ENCODE assay signal across 11 mouse cellular contexts in genomic region chr14:48710062-48710870, GRCm38 (mm10). TPM values are rescaled to one million over a fixed set of nuclear protein-coding genes. Genes with fewer than 3 reads are reported as not detected.
DNase-seq lines count a peak whose midpoint lies in the region; ATAC-seq lines count a peak whose summit lies in the region.
"Had no signal": no experiment of that assay in that cellular context is flagged by ENCODE, and none has a peak within 500 bp of the region (broad histone marks: within the 10 kb centered on the region; RNA-seq: fewer than 3 reads in every experiment).

No protein-coding gene starts in this region.

- peaks cover 21% of the 10 kb centered on the region for H3K27me3 ChIP-seq in heart, embryonic 14.5 days (ENCODE audit: control insufficient read depth, insufficient read depth, low read length)
- H3K27me3 ChIP-seq in embryonic facial prominence, embryonic 12.5 days = peaks cover 5% of the 10 kb centered on the region; the same call in 1 of the 2 replicates
- H3K27me3 ChIP-seq in limb, embryonic 10.5 days (ENCODE audit: low read depth, poor library complexity, severe bottlenecking) = peaks cover 55% of the 10 kb centered on the region
- H3K27me3 ChIP-seq in neural tube, embryonic 11.5 days (ENCODE audit: control insufficient read depth, insufficient read depth, low read length) = peaks cover 43% of the 10 kb centered on the region

- ATAC-seq in heart, embryonic 14.5 days (ENCODE audit: insufficient number of reproducible peaks, insufficient read depth, low FRiP score, low read depth) = no peak
- ATAC-seq in embryonic facial prominence, embryonic 12.5 days (ENCODE audit: insufficient number of reproducible peaks, insufficient read depth, low FRiP score, low TSS enrichment) = no peak; the same call in 1 of the 2 replicates
- ATAC-seq in neural tube, embryonic 11.5 days (ENCODE audit: insufficient read depth, low FRiP score, low TSS enrichment) = 0 out of 2 replicates have a peak, but pooled peaks have one; percentile 6
- no peak for ATAC-seq in activated CD4-positive, CD25-positive, alpha-beta regulatory T cell, adult 4 months

- no peak overlapping the region for H3K27ac ChIP-seq in heart, embryonic 14.5 days (replicated peaks in 1 of 2; ENCODE audit: control insufficient read depth in 1 of 2, insufficient read depth in 1 of 2, low read depth in 2 of 2, low read length in 2 of 2)
- H3K27ac ChIP-seq in embryonic facial prominence, embryonic 12.5 days = no peak overlapping the region
- H3K27ac ChIP-seq in limb, embryonic 10.5 days = no peak overlapping the region
- H3K27ac ChIP-seq in neural tube, embryonic 11.5 days (ENCODE audit: low read depth, low read length) = no peak overlapping the region

- WGBS in heart, embryonic 14.5 days = 57% methylated on average over 11 of the region's 11 CpGs
- 37% methylated on average over 11 of the region's 11 CpGs for WGBS in embryonic facial prominence, embryonic 12.5 days
- WGBS in limb, embryonic 10.5 days = 50% methylated on average over 11 of the region's 11 CpGs
- 41% methylated on average over 11 of the region's 11 CpGs for WGBS in neural tube, embryonic 11.5 days

- H3K4me1 ChIP-seq in heart, embryonic 14.5 days (ENCODE audit: control insufficient read depth in 2 of 2, insufficient read depth in 2 of 2, low read length in 2 of 2) = no peaks in the 10 kb centered on the region
- 0 out of 2 replicates have a peak, but pooled peaks cover 6% of the 10 kb centered on the region for H3K4me1 ChIP-seq in embryonic facial prominence, embryonic 12.5 days
- peaks cover 17% of the 10 kb centered on the region for H3K4me1 ChIP-seq in limb, embryonic 10.5 days
- no peaks in the 10 kb centered on the region for H3K4me1 ChIP-seq in neural tube, embryonic 11.5 days (ENCODE audit: control insufficient read depth, insufficient read depth, low read length)

- H3K4me2 ChIP-seq in heart, embryonic 14.5 days (ENCODE audit: low read length) = peak overlapping the region; percentile 77
- peak overlapping the region; percentile 48 for H3K4me2 ChIP-seq in embryonic facial prominence, embryonic 12.5 days (replicated peaks)
- H3K4me2 ChIP-seq in neural tube, embryonic 11.5 days (ENCODE audit: low read depth) = peak overlapping the region; percentile 40

- no peak for DNase-seq in heart, postnatal 4 days
- DNase-seq in limb, embryonic 10.5 days (ENCODE audit: low spot score) = no peak
- no peak for DNase-seq in neural tube, embryonic 11.5 days (ENCODE audit: low spot score)
- no peak for DNase-seq in right cerebral cortex, postnatal 25 days
- DNase-seq in retina, embryonic 14.5 days (ENCODE audit: low spot score) = no peak

- no peaks in the 10 kb centered on the region for H3K36me3 ChIP-seq in heart, embryonic 14.5 days (ENCODE audit: control insufficient read depth, insufficient read depth, low read length)
- no peaks in the 10 kb centered on the region for H3K36me3 ChIP-seq in embryonic facial prominence, embryonic 12.5 days
- no peaks in the 10 kb centered on the region for H3K36me3 ChIP-seq in limb, embryonic 10.5 days
- H3K36me3 ChIP-seq in neural tube, embryonic 11.5 days (ENCODE audit: control insufficient read depth, insufficient read depth, low read length) = no peaks in the 10 kb centered on the region
- H3K36me3 ChIP-seq: G1E had no signal

- H3K4me3 ChIP-seq in heart, embryonic 14.5 days (ENCODE audit: control insufficient read depth in 1 of 2, insufficient read depth in 1 of 2, low read depth in 1 of 2, low read length in 2 of 2) = peak overlapping the region in 1 of 2 experiments; percentile 47; a peak in 1 of 4 replicates
- peak overlapping the region; percentile 33; the same call in 1 of the 2 replicates for H3K4me3 ChIP-seq in embryonic facial prominence, embryonic 12.5 days
- peak overlapping the region; percentile 51 for H3K4me3 ChIP-seq in limb, embryonic 10.5 days
- H3K4me3 ChIP-seq in neural tube, embryonic 11.5 days (ENCODE audit: low read depth, low read length) = 0 out of 2 replicates have a peak overlapping the region, but pooled peaks have one; percentile 10
- H3K4me3 ChIP-seq: myocyte had no signal

- no peak overlapping the region; the same call in 1 of the 2 replicates for H3K9ac ChIP-seq in heart, embryonic 14.5 days (ENCODE audit: low read length)
- H3K9ac ChIP-seq in embryonic facial prominence, embryonic 12.5 days = no peak overlapping the region
- no peak overlapping the region for H3K9ac ChIP-seq in neural tube, embryonic 11.5 days (ENCODE audit: low read length)

- no peaks in the 10 kb centered on the region for H3K9me3 ChIP-seq in heart, embryonic 14.5 days (ENCODE audit: control insufficient read depth, low read length)
- no peaks in the 10 kb centered on the region for H3K9me3 ChIP-seq in embryonic facial prominence, embryonic 12.5 days
- no peaks in the 10 kb centered on the region for H3K9me3 ChIP-seq in limb, embryonic 10.5 days (replicated peaks)
- H3K9me3 ChIP-seq in neural tube, embryonic 11.5 days (ENCODE audit: control insufficient read depth, low read length) = no peaks in the 10 kb centered on the region
- H3K9me3 ChIP-seq: G1E had no signal

RNA-seq across cellular contexts. Expression of gene Otx2, which starts 36.6 kb away (rescaled TPM):
- not detected in 2 replicates for polyA plus RNA-seq in heart, embryonic 14.5 days (2014; fragmentation: Nextera tagmentation; extraction: Ambion mirVana)
- not detected for total RNA-seq in heart, postnatal 4 days (2021)
- 7.7 and 10.4 TPM in 2 replicates for polyA plus RNA-seq in embryonic facial prominence, embryonic 12.5 days (2016; fragmentation: Nextera tagmentation; extraction: Ambion mirVana)
- polyA plus RNA-seq in limb, embryonic 10.5 days (2016; fragmentation: Nextera tagmentation; extraction: Ambion mirVana) = 0.06 TPM in 1 of 2 replicates, not detected in the other
- polyA plus RNA-seq in neural tube, embryonic 11.5 days (2014; fragmentation: Nextera tagmentation; extraction: Ambion mirVana) = 0.18 and 0.33 TPM in 2 replicates
- under 1 TPM in 1 of 2 experiments, not detected in 1; 0.28 TPM for polyA plus RNA-seq in activated CD4-positive, CD25-positive, alpha-beta regulatory T cell, adult 4 months (2017; shearing (Covaris generic))
- polyA plus RNA-seq: G1E; myocyte; testis, adult 2 months had no signal
